Mouse (Mus musculus) gastrocnemius, postnatal 14 days (tissue): ENCODE results near the gene Smg7. TPM values are rescaled to one million over a fixed set of nuclear protein-coding genes. Genes with fewer than 3 reads are reported as not detected.
A peak's percentile ranks its signal among the peaks of the same experiment; 100 is the strongest.
"Not testable (repeated sequence)": the region's sequence is repeated elsewhere in the genome, so short reads cannot be mapped to it uniquely, and the experiment has no call there.

Experiments used
- DNase-seq: peaks from one replicate; pipeline ENCODE4 v3.0.0; 2021; ENCODE audit warnings: mixed read lengths
- intact Hi-C: fragments of 180-260 bp; cut with DNase I; formaldehyde crosslinking; loops from one replicate; pipeline ENCODE4 v1.15.1; 2025; ENCODE audit warnings: low total_unique reads
- long read RNA-seq, 2 experiments: library from polyadenylated mRNA; stranded (forward); transcript quantifications; one replicate each; pipeline ENCODE4 v2.0.0; 2021
- total RNA-seq, 2 experiments: library from RNA; stranded (reverse); gene quantifications; 2 replicates each; pipeline ENCODE4 v1.2.3; 2021

Smg7 gene
- 10 to 100 TPM; 33.9 to 34.4 TPM for total RNA-seq
- long read RNA-seq, experiment 1, partial matches to known transcripts = 1 of 4 reads
- long read RNA-seq, experiment 1, other reads (novel, unspliced or antisense) = 3 of 4 reads
- long read RNA-seq, experiment 2, full-length matches to known transcripts = 4 of 9 reads
- long read RNA-seq, experiment 2, partial matches to known transcripts = 1 of 9 reads
- long read RNA-seq, experiment 2, other reads (novel, unspliced or antisense) = 4 of 9 reads

DNA sequence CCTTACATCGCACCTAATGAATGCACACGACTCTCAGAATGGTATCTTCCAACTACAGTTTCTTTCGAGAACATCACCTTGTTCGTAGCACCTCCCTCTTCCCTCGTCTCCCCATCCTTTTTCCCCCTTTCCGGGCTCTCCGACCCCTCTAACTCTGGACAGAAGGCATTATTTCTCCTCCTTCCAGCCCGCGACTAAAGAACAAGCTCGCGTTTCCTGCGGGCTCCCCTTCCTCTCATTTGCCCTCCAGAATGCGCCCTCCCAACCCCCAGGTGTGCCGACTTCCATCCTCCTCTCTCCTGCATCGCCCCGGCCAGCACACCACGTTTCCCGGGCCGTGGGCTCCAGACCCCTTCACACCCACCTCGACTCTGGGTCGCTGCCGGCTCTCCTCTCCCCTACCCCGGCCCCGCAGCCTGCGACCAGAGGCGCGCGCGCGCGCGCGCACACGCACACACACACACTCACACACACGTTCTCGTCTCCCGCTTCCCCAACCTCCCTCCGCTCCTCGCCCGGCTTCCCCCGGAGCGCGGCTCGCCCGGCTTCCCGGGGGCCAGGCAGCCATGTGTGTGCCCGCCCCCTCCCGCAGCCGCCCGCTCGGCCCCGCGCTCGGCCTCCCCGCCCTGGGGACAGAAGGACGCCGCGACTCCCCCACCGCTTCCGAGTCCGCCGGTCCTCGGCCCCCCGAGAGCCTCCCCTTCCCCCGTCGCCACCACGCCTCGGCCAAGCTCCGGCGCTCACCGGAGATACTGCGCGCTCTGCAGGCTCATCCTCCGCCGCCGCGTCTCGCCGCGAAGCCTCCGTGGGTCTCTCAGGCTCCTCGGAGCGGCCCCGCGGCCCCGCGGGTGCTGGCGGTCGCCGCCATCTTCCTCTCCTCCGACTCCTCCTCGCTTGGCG lies at the start of gene Smg7:
Gene Smg7, minus strand, starts transcription at position 882 of the 900 bp plus-strand sequence.
- DNase-seq = peak; percentile 62
- intact Hi-C loops = loop anchor here (10.0 kb wide), 1 partner anchor 107 kb away; no protein-coding TSS in a partner anchor

DNA sequence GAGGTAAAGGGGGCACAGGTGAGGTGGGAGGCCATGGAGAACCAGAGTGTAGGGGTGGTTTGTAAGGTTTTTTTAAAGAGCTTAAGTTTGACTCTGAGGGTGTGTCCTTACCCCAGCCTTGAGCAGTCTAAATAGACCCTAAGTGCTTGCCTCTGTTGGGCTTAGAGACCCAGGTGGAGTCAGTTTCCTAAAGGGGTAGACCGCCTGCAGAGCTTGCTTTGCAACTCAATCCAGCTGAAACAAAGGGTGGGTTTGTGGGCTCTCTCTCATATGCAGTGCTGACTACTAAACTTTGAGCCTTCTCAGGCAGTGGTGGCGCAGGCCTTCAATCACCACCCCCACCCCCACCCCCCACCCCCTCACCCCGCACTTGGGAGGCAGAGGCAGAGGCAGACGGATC lies 40.5 kb upstream of the Smg7 start:
- no peak for DNase-seq
- intact Hi-C loops = no loop called here

DNA sequence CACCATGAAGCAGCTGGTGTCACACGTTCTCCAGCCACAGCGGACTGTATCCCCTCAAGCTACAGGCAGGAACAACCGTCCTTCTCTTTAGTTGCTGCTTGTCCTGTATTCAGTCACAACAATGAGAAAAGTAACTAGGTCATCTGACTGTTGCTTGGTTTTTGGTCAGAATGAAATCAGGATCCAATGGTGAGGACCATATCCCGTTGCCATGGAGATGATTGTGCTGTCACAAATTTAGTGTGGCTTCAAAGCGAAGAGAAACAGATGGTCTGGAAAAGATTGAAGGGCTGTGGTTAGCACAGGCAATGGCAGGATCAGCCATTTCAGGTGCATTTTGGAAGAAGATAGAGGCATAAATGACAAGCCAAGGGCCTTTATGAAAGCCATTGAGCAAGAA lies 33.9 kb upstream of the Smg7 start:
- intact Hi-C loops = no loop called here
- no peak for DNase-seq

DNA sequence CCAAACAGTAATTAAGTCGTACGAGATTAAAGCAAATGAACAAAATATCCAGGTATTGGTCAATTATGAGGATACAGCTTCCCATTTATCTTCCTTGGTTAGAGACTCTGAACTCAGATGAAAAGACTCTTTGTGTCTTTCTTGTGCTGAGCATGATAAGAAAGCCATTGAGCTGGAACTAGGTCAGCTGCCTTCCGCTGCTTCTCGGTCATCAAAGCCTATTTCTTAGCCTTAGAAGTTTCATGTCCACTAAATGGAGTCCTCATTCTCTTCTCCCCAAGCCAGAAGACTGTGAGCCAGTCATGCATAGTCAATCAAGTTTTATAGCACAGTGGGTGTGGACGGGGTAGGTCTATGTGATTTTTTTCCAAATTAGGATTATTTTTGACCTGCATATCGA lies 33.0 kb upstream of the Smg7 start:
- DNase-seq = no peak
- intact Hi-C loops = no loop called here

DNA sequence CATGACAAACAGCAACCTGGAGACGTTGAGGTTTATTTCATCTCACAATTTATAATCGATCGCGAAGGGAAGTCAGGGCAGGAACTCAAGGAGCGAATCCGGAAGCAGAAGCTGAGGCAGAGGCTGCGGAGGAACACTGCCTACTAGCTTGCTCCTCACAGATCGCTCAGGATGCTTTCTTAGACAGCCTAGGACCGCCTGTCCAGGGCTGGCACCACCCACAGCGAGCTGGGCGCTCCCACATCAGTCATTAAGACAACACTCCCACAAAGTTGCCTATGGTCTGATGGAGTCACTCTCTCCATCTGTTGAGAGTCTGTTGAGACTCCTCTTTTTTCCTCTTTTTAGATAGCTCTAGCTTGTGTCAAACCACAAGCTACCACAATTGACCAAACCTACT lies 31.5 kb upstream of the Smg7 start:
- DNase-seq = no peak

DNA sequence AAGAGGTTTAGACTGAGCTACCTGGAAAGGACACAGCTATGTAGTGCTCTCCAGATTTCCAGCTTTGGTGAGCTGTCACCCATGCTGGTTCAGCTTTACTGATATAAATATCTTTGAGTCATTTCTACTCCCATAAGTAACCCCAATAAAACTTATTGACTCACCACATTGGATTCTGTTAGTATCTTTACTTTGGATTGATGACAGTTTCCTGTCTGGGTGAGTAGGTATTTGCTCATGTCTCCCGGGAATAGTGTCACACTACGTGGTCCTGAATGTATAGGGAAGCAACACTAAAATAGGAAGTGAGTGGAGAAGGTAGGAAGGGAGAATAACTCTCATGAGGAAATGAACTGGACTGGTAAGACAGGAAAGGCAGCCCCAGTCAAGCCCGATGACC lies 19.3 kb upstream of the Smg7 start:
- intact Hi-C loops = no loop called here
- no peak for DNase-seq

More for the DNA sequence above, 31.5 kb upstream of the Smg7 start:
- intact Hi-C loops = no loop called here

DNA sequence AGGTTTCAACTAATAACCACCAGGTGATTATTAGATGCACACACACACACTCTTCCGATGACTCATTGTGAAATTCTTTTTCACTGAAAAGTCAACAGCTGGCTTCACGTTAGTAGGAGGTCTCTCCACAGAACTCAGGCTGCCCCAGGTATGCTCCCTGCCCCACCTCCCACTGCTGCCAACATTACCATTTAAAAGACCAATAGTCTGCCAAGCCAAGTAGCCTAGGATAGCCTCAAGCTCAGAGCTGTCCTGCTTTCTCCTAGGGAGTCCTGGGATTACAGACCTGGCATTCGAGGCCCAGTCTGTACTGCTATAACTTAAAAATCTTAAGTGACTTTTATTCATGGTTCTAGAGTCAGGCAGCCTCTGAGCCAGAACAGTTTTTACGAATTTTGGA lies 15.2 kb upstream of the Smg7 start:
- intact Hi-C loops = no loop called here
- no peak for DNase-seq

DNA sequence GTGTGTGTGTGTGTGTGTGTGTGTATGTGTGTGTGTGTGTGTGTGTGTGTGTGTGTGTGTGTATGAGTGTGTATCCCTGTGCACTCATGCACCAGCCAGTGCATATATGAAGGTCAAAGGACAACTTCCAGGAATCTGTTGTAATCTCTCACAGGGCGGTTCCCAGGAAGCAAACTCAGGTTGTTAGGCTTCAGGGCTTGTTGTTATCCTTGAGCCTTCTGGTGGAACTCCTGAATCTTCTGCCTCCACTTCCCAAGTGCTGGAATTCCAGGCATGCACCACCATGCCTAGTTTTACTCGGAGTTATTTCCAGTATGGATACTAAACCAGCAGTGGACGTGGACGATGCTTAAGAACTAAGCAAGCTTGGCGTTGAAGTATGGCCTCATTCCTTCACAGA lies 14.5 kb upstream of the Smg7 start:
- intact Hi-C loops = no loop called here
- no peak for DNase-seq

DNA sequence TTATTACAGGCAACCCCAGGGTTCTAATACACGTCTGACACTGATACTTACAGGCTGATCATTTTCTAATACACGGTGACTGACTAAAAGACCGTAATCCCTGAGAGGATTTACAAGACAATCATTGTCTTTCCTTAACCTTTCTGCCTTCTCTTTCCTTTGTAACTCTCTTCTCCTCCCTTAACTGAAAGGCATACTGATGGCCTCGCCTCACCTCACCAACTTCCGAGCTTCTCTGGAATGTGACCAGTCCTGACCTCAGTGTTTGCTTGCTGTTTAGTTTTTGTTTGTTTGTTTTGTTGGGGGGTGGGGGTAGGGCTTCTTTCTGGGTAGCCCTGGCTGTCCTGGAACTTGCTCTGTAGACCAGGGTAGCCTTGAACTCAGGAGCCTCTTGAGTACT lies 13.3 kb upstream of the Smg7 start:
- intact Hi-C loops = no loop called here
- DNase-seq = no peak

DNA sequence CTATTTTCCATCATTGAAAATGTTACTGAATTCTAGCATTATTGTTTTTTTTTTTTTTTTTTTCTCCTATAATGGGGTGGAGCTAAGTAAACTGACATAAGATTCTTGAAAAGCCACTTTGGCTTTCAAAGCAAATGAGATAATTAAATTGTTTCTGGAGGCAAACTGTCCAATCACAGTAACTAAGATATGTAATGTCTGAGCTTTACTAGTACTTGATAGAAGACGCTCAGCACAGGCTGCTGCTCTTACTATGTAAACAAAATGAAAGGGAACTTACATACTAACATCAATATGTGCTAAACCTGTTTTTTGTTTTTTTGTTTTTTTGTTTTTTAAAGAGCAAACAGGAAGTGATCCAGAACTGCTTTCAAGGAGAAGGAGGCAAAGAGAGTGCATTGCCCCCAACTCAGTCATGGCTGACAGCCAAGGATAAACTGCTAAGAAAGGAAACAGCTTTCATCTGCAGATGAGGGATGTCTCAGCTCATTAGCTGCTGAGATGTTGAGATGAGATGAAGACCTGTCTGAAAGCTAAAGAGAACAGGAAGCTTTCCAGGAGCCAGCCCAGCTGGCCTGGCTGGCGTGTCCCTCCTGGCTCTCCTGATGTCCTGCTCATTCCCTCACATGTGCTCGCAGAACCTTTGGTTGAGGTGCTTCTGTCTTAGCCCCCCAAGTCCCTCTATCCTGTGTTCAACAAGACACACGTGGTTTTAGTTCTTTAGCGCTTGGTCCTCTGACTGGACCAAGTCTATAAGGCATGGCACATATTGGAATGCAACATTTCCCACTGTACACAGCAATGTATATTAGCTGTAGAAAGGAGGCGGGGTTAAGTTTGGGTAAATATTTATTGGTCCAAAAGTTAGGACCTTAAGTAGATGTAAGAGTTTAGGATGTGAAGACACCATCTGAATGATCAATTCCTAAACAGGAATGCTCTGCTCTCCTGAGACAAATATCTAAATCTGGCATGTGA lies 11.3 kb upstream of the Smg7 start:
- no peak for DNase-seq
- intact Hi-C loops = no loop called here

DNA sequence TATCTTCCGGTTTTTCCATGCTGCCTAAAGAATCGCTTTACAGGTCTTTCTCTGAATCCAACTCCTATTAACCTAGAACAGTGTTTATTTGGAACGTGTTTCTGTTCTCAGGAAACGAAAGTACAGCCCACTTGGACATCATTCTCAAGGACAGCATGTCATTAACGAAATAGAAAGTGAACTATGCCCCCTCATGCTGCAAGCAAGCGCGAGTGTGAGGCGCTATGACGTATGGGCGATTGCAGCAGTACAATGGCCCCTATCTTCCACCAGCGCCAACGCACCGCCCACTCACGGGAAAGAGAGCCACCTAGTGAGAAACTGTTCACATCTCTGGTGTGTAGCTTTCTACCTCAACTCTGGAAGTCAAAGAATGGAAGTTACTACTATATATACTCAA lies 2.0 kb upstream of the Smg7 start:
- peak; percentile 78 for DNase-seq
- intact Hi-C loops = loop anchor here (10.0 kb wide), 1 partner anchor 110 kb away; no protein-coding TSS in a partner anchor

DNA sequence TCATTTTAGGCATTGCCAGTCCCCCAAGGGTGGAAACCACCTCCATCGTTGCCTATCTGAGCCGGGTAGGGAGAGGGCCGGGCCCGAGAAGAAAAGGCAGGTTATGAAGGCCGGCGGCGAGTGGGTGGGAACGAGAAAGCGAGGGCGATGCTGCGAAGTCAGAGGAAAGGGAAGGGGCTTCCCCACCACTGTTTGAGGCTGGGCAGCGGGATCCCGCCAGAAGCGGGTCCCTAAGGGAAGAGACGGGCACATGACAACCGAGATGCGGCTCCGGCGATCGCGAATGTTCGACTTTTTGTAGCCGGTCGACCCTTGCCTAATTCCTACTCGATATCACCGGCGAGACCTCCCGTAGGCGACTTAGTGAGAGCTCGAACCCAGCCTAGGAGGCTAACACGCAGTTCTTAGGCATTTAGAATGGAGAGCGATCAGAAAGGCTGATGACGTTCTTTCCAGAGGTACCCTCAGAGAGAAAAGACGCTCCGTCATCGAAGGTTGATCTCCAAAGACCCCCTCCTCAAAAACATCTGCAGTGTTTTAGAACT lies 1.2 kb upstream of the Smg7 start:
- intact Hi-C loops = loop anchor here (10.0 kb wide), 1 partner anchor 109 kb away; no protein-coding TSS in a partner anchor
- DNase-seq = peak; percentile 21

DNA sequence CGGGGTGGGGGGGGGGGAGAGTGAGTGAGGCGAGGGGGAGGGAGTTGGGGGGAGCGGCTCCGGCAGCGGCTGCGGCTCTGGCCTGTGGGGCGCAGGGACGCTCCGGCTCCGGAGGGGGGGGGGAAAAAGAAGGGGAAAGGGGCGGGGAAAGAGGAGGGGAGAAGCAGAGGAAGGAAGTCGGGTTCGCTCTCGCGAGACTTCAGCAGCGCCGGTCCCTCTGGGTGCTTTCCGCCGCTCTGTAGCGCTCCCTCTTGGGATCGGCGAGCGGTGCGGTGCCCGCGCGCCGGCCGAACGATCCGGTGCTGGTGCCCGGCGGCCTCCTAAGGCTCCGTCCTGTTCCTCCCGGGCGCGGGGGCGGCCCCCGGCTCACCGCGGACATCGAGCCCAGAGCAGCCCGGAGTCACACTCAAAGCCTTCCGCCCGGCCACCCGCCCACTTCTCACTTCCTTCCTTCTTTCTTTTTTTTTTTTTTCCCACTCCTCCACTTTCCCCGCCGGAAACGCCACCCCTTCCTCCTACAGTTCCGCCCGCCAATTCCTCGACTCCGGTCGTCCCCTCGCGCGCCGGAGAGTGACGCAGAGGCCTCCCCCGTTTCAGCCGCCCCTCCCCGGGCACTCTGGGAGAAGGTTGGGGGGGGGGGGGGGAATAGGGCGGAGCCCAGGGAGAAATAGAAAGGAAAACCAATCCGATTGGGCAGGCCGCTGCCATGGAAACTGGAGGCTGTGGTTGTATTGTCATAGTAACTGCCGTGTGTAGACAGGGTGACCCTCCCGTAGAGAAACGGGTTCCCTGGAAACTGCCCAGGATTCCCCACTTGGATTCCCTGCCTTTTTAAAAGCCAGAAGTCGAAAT lies 445 bp upstream of the Smg7 start:
- intact Hi-C loops = loop anchor here (10.0 kb wide), 1 partner anchor 108 kb away; no protein-coding TSS in a partner anchor
- peak; percentile 97 for DNase-seq

DNA sequence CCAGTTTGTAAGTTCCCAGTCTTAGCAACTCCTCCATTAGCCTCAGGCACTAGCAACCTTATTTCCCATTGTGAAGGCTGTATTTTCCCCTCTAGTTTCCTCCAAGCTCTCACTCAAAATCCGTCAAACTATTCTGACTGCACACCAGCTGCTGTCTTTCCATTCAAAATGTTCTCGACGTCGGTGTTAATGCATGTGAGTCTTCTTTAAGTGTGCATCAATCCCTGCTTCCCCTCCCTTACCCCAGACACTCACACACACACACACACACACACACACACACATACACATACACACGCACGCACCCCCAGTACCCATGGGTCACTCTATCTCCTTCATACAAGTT lies 1.1 kb downstream of the Smg7 start:
- intact Hi-C loops = loop anchor here (10.0 kb wide), 1 partner anchor 107 kb away; no protein-coding TSS in a partner anchor
- no peak for DNase-seq

DNA sequence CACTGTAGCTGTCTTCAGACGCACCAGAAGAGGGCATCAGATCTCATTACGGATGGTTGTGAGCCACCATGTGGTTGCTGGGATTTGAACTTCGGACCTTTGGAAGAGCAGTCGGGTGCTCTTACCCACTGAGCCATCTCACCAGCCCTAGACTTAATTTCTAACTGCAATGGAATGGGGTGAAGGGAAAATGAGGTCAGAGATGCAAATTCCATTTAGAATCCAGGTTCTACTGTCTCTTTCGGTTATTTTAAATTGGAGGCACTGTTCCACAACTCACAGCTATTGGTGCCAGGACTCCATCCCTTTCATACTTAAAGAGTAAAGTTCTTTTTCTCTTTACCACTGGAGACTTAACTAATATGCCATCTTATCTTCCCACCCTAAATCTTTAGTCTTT lies 14.4 kb downstream of the Smg7 start:
- intact Hi-C loops, DNase-seq: not testable (repeated sequence)

DNA sequence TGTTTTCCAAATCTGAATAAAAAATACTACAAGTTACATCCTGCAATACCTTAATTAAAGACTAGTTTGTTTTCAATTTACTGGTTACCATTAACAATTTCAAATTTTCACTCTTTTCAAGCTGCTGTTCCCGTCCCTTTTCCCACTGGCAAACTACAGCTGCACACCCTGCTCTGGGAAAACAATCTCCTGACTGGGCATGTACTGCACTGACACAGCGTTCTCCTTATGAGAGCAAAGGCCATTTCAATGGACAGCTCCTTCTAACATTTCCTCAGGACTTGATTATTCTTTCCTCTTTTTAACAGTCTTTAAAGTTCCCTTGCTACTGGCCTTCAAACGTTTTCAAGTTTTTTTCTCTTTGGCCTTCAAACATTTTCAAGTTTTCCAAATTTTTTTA lies 31.4 kb downstream of the Smg7 start:
- no peak for DNase-seq

DNA sequence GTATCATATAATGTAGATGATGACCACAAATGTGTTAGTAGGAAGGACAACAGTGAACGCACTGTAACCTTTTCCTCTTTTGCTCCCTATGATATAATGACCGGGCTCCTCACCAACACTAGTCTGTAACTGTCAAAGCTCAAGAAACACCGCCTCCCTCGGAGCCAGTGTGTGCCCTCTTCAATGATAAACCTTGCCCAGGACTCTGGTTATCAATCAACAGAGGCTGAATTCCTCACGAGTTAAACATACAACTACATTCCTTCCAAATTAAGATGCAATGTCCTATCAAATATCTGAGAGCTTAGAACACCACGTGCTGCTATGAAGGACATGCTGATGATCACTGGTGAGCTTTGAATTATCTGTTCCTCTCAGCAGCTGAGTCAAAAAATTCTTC lies 32.5 kb downstream of the Smg7 start:
- DNase-seq = no peak
- intact Hi-C loops = no loop called here

More for the DNA sequence above, 31.4 kb downstream of the Smg7 start:
- intact Hi-C loops = no loop called here

DNA sequence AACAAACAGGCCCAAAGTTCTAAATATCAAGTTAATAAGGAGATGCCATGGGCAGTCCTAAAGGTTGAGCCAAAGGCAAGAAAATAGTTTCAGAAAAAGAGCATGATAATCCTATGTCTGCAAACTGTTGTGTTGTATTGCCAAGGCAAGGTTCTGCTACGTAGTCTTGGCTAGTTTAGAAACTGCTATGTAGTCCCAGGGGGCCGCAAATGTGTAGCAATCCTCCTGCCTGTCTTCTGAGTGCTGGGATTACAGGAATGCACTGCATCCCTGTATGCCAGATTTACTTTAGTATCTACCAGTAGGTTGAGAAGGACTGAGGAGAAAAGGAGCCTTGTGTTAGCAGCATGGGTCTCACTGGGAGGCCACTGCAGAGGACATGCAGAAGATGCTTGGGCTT lies 55.6 kb downstream of the Smg7 start:
- no peak for DNase-seq
- intact Hi-C loops = no loop called here
